Mouse (Mus musculus): ENCODE measurements around the gene Fam243. TPM values are rescaled to one million over a fixed set of nuclear protein-coding genes. Genes with fewer than 3 reads are reported as not detected.

Gene Fam243
- polyA plus RNA-seq, 1 experiment from 2014 or later, result not detected

DNA sequence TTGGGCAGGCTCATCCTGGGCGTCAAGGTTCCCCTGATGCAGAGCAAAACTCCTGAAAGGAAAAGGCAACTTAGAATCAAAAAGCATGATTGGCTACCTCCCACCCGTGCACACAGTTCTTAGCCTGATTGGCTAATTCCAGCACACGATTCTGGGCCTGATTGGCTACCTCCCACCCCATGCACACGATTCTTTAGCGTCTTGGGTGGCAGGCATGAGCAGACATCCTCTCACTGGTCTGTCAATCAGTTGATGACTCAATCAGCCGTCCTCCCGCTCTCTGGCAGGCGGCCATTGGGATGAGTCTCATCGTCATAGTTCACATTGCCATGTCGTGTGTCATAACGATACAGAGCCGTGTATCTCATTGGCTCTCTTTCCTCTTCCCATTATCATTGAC lies 27.7 kb upstream of the Fam243 start:
- Histone ChIP-seq H3K4me2 (no peak overlapping the region), H3K9ac (no peak overlapping the region), H3K27me3 (no peaks in the 10 kb centered on the region), H3K4me3 (replicated peaks) (no peak overlapping the region), H3K27ac (no peak overlapping the region), H3K4me1 (peaks cover 4% of the 10 kb centered on the region; the same call in 1 of the 2 replicates), H3K36me3 (no peaks in the 10 kb centered on the region), H3K9me3 (replicated peaks) (no peaks in the 10 kb centered on the region)
- no peak for ATAC-seq (replicated peaks; ENCODE audit: low FRiP score)
- 67% methylated on average over 12 of the region's 12 CpGs for WGBS

- Histone ChIP-seq H3K36me3 (no peaks in the 10 kb centered on the region), H3K4me2 (no peak overlapping the region), H3K9me3 (replicated peaks) (no peaks in the 10 kb centered on the region), H3K9ac (no peak overlapping the region), H3K27me3 (no peaks in the 10 kb centered on the region), H3K27ac (no peak overlapping the region), H3K4me3 (replicated peaks) (no peak overlapping the region), H3K4me1 (peaks cover 4% of the 10 kb centered on the region)
- ATAC-seq (replicated peaks; ENCODE audit: low FRiP score), result no peak
- WGBS, result 80% methylated on average over 13 of the region's 13 CpGs
Measured at GRCm38 (mm10) chr16:92346297-92346916, 25.2 kb upstream of the Fam243 start.

DNA sequence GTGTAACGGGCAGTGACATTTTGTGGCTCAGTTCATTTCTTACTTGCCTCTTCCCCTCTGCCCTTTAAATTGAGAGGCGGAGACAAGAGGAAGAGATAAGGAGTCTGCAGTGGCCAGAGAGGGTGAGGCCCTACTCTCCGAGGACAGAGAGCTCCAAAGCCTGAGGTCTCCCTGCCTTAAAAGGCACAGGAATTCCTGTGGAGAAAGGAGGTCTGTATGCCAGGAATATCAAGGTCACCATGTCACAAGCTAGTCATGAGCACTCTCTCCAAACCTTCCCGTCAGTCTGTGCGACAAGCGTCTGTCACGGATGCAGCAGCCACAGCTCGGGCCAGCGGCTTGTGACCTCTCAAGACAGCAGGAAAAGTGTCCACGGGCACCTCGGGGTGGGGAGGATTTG lies 23.9 kb upstream of the Fam243 start:
- H3K27me3 ChIP-seq, result no peaks in the 10 kb centered on the region
- H3K27ac ChIP-seq, result no peak overlapping the region
- 55% methylated on average over 11 of the region's 11 CpGs for WGBS
- H3K4me2 ChIP-seq, result no peak overlapping the region
- H3K9me3 ChIP-seq (replicated peaks), result no peaks in the 10 kb centered on the region
- no peaks in the 10 kb centered on the region for H3K36me3 ChIP-seq
- no peak overlapping the region for H3K4me3 ChIP-seq (replicated peaks)
- peaks cover 15% of the 10 kb centered on the region for H3K4me1 ChIP-seq
- ATAC-seq (replicated peaks; ENCODE audit: low FRiP score), result no peak
- no peak overlapping the region for H3K9ac ChIP-seq

- Histone ChIP-seq H3K4me2 (peak overlapping the region; percentile 56), H3K4me3 (replicated peaks) (peak overlapping the region; percentile 28), H3K9me3 (replicated peaks) (no peaks in the 10 kb centered on the region), H3K9ac (no peak overlapping the region), H3K4me1 (peaks cover 26% of the 10 kb centered on the region), H3K27ac (no peak overlapping the region), H3K27me3 (peaks cover under 1% of the 10 kb centered on the region; the same call in 1 of the 2 replicates), H3K36me3 (no peaks in the 10 kb centered on the region)
- peak; percentile 49 for ATAC-seq (replicated peaks; ENCODE audit: low FRiP score)
- WGBS, result 26% methylated on average over 27 of the region's 27 CpGs
Measured at GRCm38 (mm10) chr16:92340612-92341511, 19.6 kb upstream of the Fam243 start.

- Histone ChIP-seq H3K27ac (peak overlapping the region; percentile 45; the same call in 1 of the 2 replicates), H3K9me3 (replicated peaks) (no peaks in the 10 kb centered on the region), H3K4me2 (peak overlapping the region; percentile 43), H3K9ac (no peak overlapping the region), H3K4me1 (peaks cover 32% of the 10 kb centered on the region), H3K27me3 (peaks cover 6% of the 10 kb centered on the region; the same call in 1 of the 2 replicates), H3K4me3 (replicated peaks) (no peak overlapping the region), H3K36me3 (no peaks in the 10 kb centered on the region)
- WGBS, result 4% methylated on average over 9 of the region's 9 CpGs
- peak; percentile 41; the same call in 1 of the 2 replicates for ATAC-seq (replicated peaks; ENCODE audit: low FRiP score)
Measured at GRCm38 (mm10) chr16:92336280-92336679, 15.0 kb upstream of the Fam243 start.

DNA sequence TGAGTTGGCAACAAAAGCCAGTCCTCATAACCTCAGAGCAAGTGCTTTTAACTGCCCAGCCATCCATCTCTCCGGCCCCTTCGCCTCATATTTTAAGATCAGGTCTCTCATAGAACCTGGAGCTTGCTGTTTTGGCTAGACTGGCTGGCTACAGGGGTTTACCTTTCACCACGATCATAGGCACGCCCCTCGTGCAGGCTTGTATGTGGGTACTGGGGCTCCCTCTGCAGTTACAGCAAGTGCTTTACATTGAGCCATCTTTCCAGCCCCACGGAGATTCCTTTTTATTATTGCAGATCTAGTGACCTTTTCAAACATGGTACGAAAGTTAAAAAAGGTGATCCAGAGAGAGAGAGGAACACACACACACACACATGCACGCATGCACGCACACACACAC lies 13.4 kb upstream of the Fam243 start:
- no peak for ATAC-seq (replicated peaks; ENCODE audit: low FRiP score)
- WGBS, result 59% methylated on average over 9 of the region's 9 CpGs
- peaks cover 18% of the 10 kb centered on the region for H3K4me1 ChIP-seq

GRCm38 (mm10) chr16:92330966-92331365 lies 9.7 kb upstream of the Fam243 start:
- no peak overlapping the region for H3K4me3 ChIP-seq (replicated peaks)
- ATAC-seq (replicated peaks; ENCODE audit: low FRiP score), result no peak
- no peak overlapping the region for H3K27ac ChIP-seq
- WGBS, result 43% methylated on average over 5 of the region's 5 CpGs
- H3K4me2 ChIP-seq, result no peak overlapping the region
- H3K9ac ChIP-seq, result no peak overlapping the region
- no peaks in the 10 kb centered on the region for H3K36me3 ChIP-seq
- peaks cover 6% of the 10 kb centered on the region; the same call in 1 of the 2 replicates for H3K27me3 ChIP-seq
- peaks cover 8% of the 10 kb centered on the region for H3K4me1 ChIP-seq
- H3K9me3 ChIP-seq (replicated peaks), result no peaks in the 10 kb centered on the region

More for the DNA sequence above, 13.4 kb upstream of the Fam243 start:
- Histone ChIP-seq H3K27me3 (peaks cover 6% of the 10 kb centered on the region; the same call in 1 of the 2 replicates), H3K4me3 (replicated peaks) (no peak overlapping the region), H3K36me3 (no peaks in the 10 kb centered on the region), H3K4me2 (no peak overlapping the region), H3K9ac (no peak overlapping the region), H3K9me3 (replicated peaks) (no peaks in the 10 kb centered on the region), H3K27ac (no peak overlapping the region)

DNA sequence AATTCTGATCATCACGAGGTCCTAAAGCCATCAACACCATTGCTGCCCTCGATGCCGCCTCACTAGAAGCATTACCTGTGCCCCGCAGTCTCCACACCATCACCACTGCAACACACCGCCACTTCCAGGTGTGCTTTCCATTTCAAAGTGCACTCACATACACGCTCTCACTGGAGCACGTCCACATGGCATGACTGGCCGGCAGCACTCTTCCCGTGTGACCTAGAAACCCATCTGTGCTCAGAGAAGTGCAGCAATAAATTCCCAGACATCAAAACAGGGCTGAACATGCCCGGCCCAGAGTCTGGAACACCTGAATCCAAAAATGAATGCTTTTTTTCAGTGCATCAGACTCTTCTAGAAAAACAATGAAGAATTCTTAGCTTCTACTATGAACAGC lies 6.7 kb upstream of the Fam243 start:
- Histone ChIP-seq H3K4me2 (no peak overlapping the region), H3K9ac (no peak overlapping the region), H3K27me3 (no peaks in the 10 kb centered on the region), H3K27ac (no peak overlapping the region), H3K4me3 (replicated peaks) (no peak overlapping the region), H3K9me3 (replicated peaks) (no peaks in the 10 kb centered on the region), H3K36me3 (no peaks in the 10 kb centered on the region), H3K4me1 (peaks cover 7% of the 10 kb centered on the region)
- 74% methylated on average over 10 of the region's 10 CpGs for WGBS
- ATAC-seq (replicated peaks; ENCODE audit: low FRiP score), result no peak

DNA sequence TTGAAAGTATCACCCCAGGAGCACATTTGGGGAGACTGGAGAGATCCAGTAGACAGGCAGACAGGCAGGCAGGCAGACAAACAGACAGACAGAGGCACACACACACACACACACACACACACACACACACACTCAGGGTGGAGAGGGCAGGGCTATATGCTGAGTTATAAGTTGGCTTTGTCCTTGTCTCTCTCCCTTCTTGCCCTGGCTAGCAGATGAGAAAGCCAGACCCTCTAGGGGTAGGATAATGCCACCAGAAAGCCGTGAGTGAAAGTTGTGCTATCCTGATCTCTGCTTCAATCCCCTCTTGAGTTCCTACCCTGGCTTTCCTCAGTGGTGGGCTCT lies 3.8 kb upstream of the Fam243 start:
- Histone ChIP-seq H3K9ac (no peak overlapping the region), H3K4me1 (no peaks in the 10 kb centered on the region), H3K27ac (no peak overlapping the region), H3K36me3 (no peaks in the 10 kb centered on the region), H3K4me3 (replicated peaks) (no peak overlapping the region), H3K9me3 (replicated peaks) (no peaks in the 10 kb centered on the region), H3K4me2 (no peak overlapping the region), H3K27me3 (no peaks in the 10 kb centered on the region)
- WGBS, result 68% methylated on average over 1 of the region's 1 CpGs
- no peak for ATAC-seq (replicated peaks; ENCODE audit: low FRiP score)

DNA sequence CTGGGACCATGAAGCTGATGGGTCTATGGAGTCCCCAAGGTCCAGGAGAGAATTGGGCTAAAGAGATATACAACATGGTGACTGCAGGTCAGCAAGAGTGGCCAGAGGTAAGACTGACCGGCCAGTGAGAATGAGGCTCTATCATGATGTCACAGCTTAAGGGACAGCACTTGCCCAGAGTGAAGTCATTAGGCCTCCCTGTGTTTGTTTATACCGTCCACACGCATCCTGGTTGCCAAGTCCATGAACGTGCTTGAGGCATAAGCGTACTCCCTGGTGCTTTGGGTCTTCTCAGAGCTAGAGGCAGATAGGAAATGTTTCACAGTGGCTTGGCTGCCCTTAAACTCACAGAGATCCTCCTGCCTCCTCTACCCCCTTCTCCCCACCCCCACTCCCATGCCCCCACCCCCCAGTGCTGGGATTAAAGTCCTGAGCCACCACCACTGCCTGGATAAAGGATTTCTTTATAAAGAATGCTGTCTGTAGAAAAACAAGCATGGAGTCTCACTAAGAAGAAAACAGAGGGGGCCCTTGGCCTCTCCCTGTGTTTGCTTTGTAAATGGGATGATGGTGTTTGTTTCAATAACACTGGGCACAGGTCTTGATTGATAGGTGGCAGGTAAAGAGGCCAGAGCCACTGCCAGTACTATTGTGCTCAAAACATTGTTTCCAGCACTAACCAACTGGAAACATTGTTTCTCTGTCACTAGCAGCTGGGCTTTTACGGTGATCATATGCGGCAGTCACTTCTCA lies 3.2 kb upstream of the Fam243 start:
- no peak for ATAC-seq (replicated peaks; ENCODE audit: low FRiP score)
- WGBS, result 61% methylated on average over 7 of the region's 7 CpGs

GRCm38 (mm10) chr16:92320361-92320760 lies 880 bp downstream of the Fam243 start:
- H3K36me3 ChIP-seq, result no peaks in the 10 kb centered on the region
- 85% methylated on average over 3 of the region's 3 CpGs for WGBS
- ATAC-seq (replicated peaks; ENCODE audit: low FRiP score), result no peak
- no peak overlapping the region for H3K27ac ChIP-seq
- no peaks in the 10 kb centered on the region for H3K4me1 ChIP-seq
- H3K4me3 ChIP-seq (replicated peaks), result no peak overlapping the region
- H3K4me2 ChIP-seq, result no peak overlapping the region
- H3K9ac ChIP-seq, result no peak overlapping the region
- no peaks in the 10 kb centered on the region for H3K27me3 ChIP-seq
- H3K9me3 ChIP-seq (replicated peaks), result no peaks in the 10 kb centered on the region

More for the DNA sequence above, 3.2 kb upstream of the Fam243 start:
- H3K4me3 ChIP-seq (replicated peaks), result no peak overlapping the region
- no peak overlapping the region for H3K27ac ChIP-seq
- no peaks in the 10 kb centered on the region for H3K4me1 ChIP-seq
- no peaks in the 10 kb centered on the region for H3K36me3 ChIP-seq
- H3K4me2 ChIP-seq, result no peak overlapping the region
- no peaks in the 10 kb centered on the region for H3K27me3 ChIP-seq
- no peak overlapping the region for H3K9ac ChIP-seq
- no peaks in the 10 kb centered on the region for H3K9me3 ChIP-seq (replicated peaks)

Data from kidney, embryonic 15.5 days (tissue).